Mouse (Mus musculus) cortical plate, adult 2 months (tissue): ENCODE data around the gene Tmod2. TPM values are rescaled to one million over a fixed set of nuclear protein-coding genes. Genes with fewer than 3 reads are reported as not detected.

Experiments used
- H3K27ac ChIP-seq: fragments of 200-500 bp; 2 replicates; pipeline ENCODE4 v1.5.1; 2012; ENCODE audit warnings: low read length, control low read depth, inconsistent platforms; ENCODE audit not compliant: insufficient read depth
- H3K4me1 ChIP-seq: fragments of 200-500 bp; 2 replicates; pipeline ENCODE4 v1.6.1; 2011; ENCODE audit warnings: low read length; ENCODE audit not compliant: control insufficient read depth, insufficient read depth
- H3K4me3 ChIP-seq: fragments of 200-500 bp; 2 replicates; pipeline ENCODE4 v1.5.1; 2011; ENCODE audit warnings: mild to moderate bottlenecking, low read length, control low read depth; ENCODE audit not compliant: insufficient read depth
- CTCF ChIP-seq: fragments of 200-500 bp; IDR thresholded peaks from 2 replicates; pipeline ENCODE4 v1.5.1; 2011; ENCODE audit warnings: mild to moderate bottlenecking, control low read depth, low read length; ENCODE audit not compliant: insufficient read depth; ENCODE audit errors: extremely low read depth
- POLR2A ChIP-seq: fragments of 200-500 bp; IDR thresholded peaks from 2 replicates; pipeline ENCODE4 v1.6.1; 2011; ENCODE audit warnings: mild to moderate bottlenecking, low read length, control low read depth; ENCODE audit not compliant: insufficient read depth; ENCODE audit errors: extremely low read depth
- polyA plus RNA-seq: library from polyadenylated mRNA; depleted of rRNA; stranded (reverse); fragments of >200 nt; gene quantifications from 2 replicates; pipeline ENCODE4 v1.2.3, GENCODE M21; 2012

Tmod2 gene
- polyA plus RNA-seq, 1 experiment = 112 TPM

GRCm38 (mm10) chr9:75609505-75609904 lies 1.6 kb downstream of the Tmod2 start:
- TF ChIP-seq POLR2A (no peak), CTCF (no peak)
- peak overlapping the region; percentile 20; the same call in 1 of the 2 replicates for H3K27ac ChIP-seq
- peak overlapping the region; percentile 96 for H3K4me3 ChIP-seq
- H3K4me1 ChIP-seq = peaks cover 11% of the 10 kb centered on the region

- H3K4me1 ChIP-seq = peaks cover 11% of the 10 kb centered on the region
- H3K27ac ChIP-seq = no peak overlapping the region
- no peak for TF ChIP-seq POLR2A
- TF ChIP-seq CTCF = no peak
- no peak overlapping the region for H3K4me3 ChIP-seq
These were observed 3.6 kb downstream of the Tmod2 start for GRCm38 (mm10) chr9:75607496-75607895.

DNA sequence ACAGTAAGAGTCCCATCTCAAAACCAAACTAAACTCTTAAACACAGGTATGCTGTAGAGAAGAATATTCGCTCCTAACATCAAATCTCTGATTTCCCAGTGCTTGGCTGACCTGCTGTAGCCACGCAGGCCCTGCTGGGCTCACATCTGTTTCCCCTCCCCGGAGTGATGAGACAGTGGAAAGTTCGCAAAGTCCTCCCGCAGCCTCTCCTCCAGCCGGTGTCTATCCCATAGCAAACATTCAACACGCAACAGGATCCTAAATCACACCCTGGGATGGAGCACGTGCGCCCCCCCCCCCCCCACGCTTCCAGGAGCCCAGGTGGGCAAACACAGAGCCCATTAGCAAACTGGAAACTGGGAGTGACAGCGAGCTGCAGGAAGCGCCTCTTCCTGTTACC lies 9.6 kb downstream of the Tmod2 start:
- Histone ChIP-seq H3K4me1 (peaks cover 17% of the 10 kb centered on the region), H3K4me3 (no peak overlapping the region), H3K27ac (no peak overlapping the region)
- no peak for TF ChIP-seq POLR2A
- no peak for TF ChIP-seq CTCF

- Histone ChIP-seq H3K4me1 (peaks cover 17% of the 10 kb centered on the region), H3K27ac (peak overlapping the region; percentile 60), H3K4me3 (no peak overlapping the region)
- TF ChIP-seq CTCF = no peak
- no peak for TF ChIP-seq POLR2A
These were observed 10.8 kb downstream of the Tmod2 start for GRCm38 (mm10) chr9:75600166-75600934.

- H3K27ac ChIP-seq = peak overlapping the region; percentile 63
- H3K4me1 ChIP-seq = peaks cover 17% of the 10 kb centered on the region
- TF ChIP-seq POLR2A = no peak
- no peak; the same call in 1 of the 2 replicates for TF ChIP-seq CTCF
- H3K4me3 ChIP-seq = no peak overlapping the region
These were observed 11.8 kb downstream of the Tmod2 start for GRCm38 (mm10) chr9:75599191-75599841.

DNA sequence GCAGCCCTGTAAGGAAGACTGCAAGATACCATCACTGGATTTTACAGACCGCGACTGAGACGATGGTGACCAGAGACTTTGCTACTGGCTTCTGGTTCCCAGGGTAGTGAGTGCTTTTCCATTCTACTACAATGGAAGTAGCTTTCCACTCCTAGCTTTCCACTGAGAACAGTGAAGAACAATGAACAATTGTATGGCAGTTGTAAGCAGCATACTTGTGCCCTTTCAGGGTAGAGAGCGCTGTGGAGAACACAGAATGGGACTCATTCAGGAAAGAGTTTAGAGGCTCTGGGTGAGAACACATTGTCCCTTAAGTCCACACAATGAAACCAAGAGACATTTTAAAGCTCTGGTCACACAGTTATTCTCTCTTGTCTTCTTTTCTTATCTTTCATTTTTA lies 13.5 kb downstream of the Tmod2 start:
- Histone ChIP-seq H3K27ac (peak overlapping the region; percentile 92), H3K4me3 (no peak overlapping the region), H3K4me1 (peaks cover 19% of the 10 kb centered on the region)
- TF ChIP-seq POLR2A (no peak), CTCF (no peak)

- Histone ChIP-seq H3K27ac (peak overlapping the region; percentile 92), H3K4me3 (no peak overlapping the region), H3K4me1 (peaks cover 19% of the 10 kb centered on the region)
- TF ChIP-seq CTCF (no peak), POLR2A (no peak)
These were observed 14.1 kb downstream of the Tmod2 start for GRCm38 (mm10) chr9:75597036-75597435.

DNA sequence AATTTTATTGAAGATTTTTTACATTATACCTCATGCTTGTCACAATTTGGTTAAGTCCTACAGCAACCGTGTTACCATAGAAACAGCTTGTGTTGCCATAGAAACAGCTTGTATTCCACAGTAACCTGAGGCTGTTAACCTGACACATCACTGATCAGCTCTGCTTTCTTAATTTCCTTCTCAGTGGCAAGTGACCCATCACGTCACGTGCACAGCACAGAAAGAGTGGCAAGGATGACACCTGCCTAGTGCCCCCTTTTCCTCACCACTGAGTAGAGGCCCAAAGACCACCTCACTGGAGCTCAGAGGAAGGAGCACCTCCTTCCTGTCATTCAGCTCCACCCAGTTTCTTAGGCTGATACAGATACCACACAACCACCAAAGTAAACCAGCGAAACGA lies 17.6 kb downstream of the Tmod2 start:
- no peak overlapping the region for H3K27ac ChIP-seq
- H3K4me1 ChIP-seq = peaks cover 6% of the 10 kb centered on the region
- H3K4me3 ChIP-seq = no peak overlapping the region

GRCm38 (mm10) chr9:75589850-75590790 lies 21.0 kb downstream of the Tmod2 start:
- H3K4me3 ChIP-seq = no peak overlapping the region
- peaks cover 2% of the 10 kb centered on the region for H3K4me1 ChIP-seq
- TF ChIP-seq POLR2A (no peak), CTCF (no peak)
- H3K27ac ChIP-seq = no peak overlapping the region

More for the DNA sequence above, 17.6 kb downstream of the Tmod2 start:
- TF ChIP-seq CTCF = no peak
- no peak for TF ChIP-seq POLR2A
